Mouse (Mus musculus): ENCODE measurements around the gene Ppp1r14c. TPM values are rescaled to one million over a fixed set of nuclear protein-coding genes. Genes with fewer than 3 reads are reported as not detected.

Ppp1r14c gene
- 1.3 and 1.5 TPM in 2 replicates for polyA plus RNA-seq (2016; fragmentation: Nextera tagmentation; extraction: Ambion mirVana)

DNA sequence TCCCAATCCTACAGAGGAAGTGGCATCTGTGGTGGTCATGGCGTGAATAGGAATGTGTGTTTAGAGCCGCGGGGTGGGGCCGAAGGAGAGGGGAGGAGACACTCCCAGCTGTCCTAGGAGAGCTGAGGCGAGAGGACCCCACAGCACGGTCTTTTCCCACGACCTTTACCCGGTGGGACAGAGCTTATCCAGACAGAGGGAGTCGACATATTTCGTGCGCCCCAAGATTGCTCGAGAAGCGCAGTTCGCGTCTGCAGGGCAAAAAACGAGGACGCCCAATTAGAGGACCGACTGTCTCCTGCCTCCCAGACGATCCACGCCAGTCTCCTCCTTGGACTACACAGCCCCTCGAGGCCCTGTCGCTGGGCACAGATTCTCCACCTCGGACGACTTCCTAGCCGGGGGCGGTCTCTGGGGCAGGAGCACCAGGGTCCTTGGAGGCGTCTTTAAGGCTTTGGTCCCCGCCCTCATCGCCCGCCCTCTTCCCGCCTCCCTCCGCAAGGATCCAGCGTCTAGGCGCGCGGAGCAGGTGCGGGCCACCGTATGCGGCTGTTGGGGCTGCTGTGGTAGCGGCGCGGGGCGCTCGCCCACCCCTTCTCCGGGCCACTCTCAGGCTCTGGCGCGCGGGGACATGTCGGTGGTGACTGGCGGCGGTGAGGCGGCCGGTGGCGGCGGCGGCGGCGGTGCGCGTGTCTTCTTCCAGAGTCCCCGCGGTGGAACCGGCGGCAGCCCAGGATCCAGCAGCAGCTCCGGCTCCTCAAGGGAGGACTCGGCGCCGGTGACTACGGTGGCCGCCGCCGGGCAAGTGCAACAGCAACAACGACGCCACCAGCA, at the start of gene Ppp1r14c:
Gene Ppp1r14c (plus strand): TSS at position 22 of the 834 bp plus-strand sequence.
- DNase-seq (ENCODE audit: extremely low spot score, low spot score): peak; percentile 58
- Histone ChIP-seq H3K27me3 (ENCODE audit: poor library complexity, severe bottlenecking) (peaks cover 47% of the 10 kb centered on the region), H3K36me3 (replicated peaks) (no peaks in the 10 kb centered on the region), H3K4me3 (peak within 1 kb of the TSS; percentile 69), H3K4me1 (peaks cover 20% of the 10 kb centered on the region), H3K9me3 (0 out of 2 replicates have a peak, but pooled peaks cover 3% of the 10 kb centered on the region), H3K27ac (peak within 1 kb of the TSS; percentile 73)
- 0% methylated on average over 72 of the region's 74 CpGs for WGBS

DNA sequence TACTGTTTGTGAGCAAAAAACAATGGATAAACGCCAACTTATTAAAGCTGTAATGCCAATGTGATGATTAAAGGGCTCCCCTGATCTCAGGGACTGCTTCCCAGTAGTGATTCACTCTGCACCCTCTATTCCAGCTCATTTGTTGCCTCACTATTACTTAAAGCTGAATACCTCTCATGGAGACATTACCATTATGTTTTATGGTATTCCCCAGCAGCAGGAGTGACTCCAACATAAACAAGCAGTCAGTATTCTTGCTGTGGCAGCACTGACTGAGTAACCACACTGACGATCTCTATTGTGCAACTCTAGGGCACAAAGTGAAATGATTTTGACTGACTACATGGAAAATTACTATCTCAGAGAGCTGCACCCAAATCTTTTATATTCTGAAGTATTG, 44.5 kb upstream of the Ppp1r14c start:
- no peak for DNase-seq (ENCODE audit: extremely low spot score, low spot score)

DNA sequence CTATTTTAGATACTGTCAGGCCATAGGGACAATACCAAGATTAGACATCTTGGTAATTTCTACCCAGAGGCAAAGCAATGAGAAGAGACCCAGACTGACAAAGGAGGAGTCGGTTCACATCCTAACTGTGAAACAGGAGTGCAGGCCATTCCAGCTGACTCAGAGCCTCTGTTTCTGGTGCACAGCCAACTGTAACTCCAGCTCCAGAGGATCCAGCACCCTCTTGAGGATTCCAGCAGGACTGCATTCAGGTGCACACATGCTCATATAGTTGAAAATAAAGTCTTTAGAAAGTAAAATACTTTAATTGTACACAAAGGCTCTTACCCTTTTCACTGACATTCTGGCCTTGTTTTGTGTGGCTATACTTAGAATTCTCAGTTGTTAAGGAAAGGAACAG, 40.4 kb upstream of the Ppp1r14c start:
- no peak overlapping the region for H3K4me3 ChIP-seq
- H3K27me3 ChIP-seq (ENCODE audit: poor library complexity, severe bottlenecking): no peaks in the 10 kb centered on the region
- 89% methylated on average over 1 of the region's 1 CpGs for WGBS
- no peaks in the 10 kb centered on the region for H3K36me3 ChIP-seq (replicated peaks)
- peaks cover 14% of the 10 kb centered on the region; the same call in 1 of the 2 replicates for H3K9me3 ChIP-seq
- H3K4me1 ChIP-seq: no peaks in the 10 kb centered on the region
- H3K27ac ChIP-seq: no peak overlapping the region
- DNase-seq (ENCODE audit: extremely low spot score, low spot score): no peak

More for the DNA sequence above, 44.5 kb upstream of the Ppp1r14c start:
- 82% methylated on average over 2 of the region's 2 CpGs for WGBS
- Histone ChIP-seq H3K27me3 (ENCODE audit: poor library complexity, severe bottlenecking) (no peaks in the 10 kb centered on the region), H3K9me3 (peaks cover 14% of the 10 kb centered on the region; the same call in 1 of the 2 replicates), H3K36me3 (replicated peaks) (no peaks in the 10 kb centered on the region), H3K27ac (no peak overlapping the region), H3K4me3 (no peak overlapping the region), H3K4me1 (no peaks in the 10 kb centered on the region)

DNA sequence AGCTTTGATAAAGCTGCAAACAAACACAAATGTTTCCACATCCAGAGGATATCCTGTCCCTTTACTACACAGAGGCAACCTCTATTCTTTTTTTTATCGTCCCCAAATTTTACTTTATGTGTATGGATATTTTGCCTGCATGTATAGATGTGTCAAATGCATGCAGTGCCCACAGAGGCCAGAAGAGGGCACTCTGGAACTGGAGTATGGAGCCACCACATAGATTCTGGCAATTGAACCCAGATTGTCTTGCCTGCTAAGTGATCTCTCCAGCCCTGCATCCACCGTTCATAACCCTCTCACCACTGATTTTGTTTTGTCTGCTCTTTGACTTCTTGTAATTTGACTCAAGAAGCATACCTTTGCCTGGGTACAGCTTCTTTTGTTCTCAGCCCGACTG, 33.0 kb upstream of the Ppp1r14c start:
- H3K4me3 ChIP-seq: no peak overlapping the region
- no peaks in the 10 kb centered on the region for H3K27me3 ChIP-seq (ENCODE audit: poor library complexity, severe bottlenecking)
- WGBS: 27% methylated on average over 3 of the region's 3 CpGs
- no peaks in the 10 kb centered on the region for H3K4me1 ChIP-seq
- no peaks in the 10 kb centered on the region for H3K9me3 ChIP-seq
- H3K36me3 ChIP-seq (replicated peaks): no peaks in the 10 kb centered on the region
- H3K27ac ChIP-seq: no peak overlapping the region
- peak; percentile 60 for DNase-seq (ENCODE audit: extremely low spot score, low spot score)

DNA sequence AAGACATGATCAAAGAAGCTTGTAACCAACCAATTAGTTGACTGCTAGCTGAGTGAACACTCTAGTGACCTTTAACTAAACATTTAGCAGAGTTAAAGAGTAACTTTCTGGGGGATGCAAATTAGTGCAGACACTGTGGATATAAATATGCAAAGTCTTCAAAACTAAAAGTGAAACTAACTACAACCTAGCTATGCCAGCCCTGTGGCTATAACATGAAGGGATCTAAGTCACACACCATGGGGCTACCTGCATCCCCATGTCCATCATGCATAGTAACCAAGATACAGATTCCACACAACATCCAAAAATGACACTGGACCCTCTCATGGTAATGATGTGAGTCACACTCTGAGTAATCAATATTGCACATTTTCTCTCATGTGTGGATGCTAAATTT, 31.3 kb upstream of the Ppp1r14c start:
- Histone ChIP-seq H3K9me3 (no peaks in the 10 kb centered on the region), H3K27ac (no peak overlapping the region), H3K27me3 (ENCODE audit: poor library complexity, severe bottlenecking) (no peaks in the 10 kb centered on the region), H3K4me3 (no peak overlapping the region), H3K4me1 (no peaks in the 10 kb centered on the region), H3K36me3 (replicated peaks) (no peaks in the 10 kb centered on the region)
- DNase-seq (ENCODE audit: extremely low spot score, low spot score): no peak

DNA sequence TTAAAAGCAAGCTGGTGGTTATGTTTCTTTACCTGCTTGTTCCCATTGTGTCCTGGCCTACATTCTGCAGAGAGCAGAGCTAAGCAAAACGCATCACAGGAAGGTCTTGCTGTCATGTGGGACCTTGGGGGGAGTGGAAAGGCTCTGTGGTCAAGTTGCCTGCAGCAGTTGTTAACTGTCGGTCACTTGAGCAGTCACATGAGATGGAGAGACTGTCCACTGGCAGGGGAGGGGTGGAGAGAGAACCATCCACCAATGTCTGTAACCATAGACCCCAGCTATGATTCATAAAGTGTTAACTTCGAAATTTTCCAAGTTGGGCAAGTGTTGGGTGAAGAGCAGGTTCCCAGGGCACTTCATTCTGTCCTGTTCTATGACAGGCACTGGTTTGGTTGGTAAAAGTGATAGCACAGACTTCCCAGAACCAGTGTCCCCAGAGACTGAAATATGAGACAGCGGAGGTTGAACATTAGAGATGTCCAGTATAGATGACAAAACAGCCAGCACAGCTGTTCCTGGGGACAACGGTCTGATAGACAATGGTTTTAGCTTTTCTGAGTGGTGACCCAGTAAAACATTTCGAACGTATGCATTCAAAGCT, 29.0 kb upstream of the Ppp1r14c start:
- no peaks in the 10 kb centered on the region for H3K4me1 ChIP-seq
- no peak for DNase-seq (ENCODE audit: extremely low spot score, low spot score)
- no peaks in the 10 kb centered on the region for H3K9me3 ChIP-seq
- H3K4me3 ChIP-seq: no peak overlapping the region
- WGBS: 78% methylated on average over 7 of the region's 7 CpGs
- H3K27me3 ChIP-seq (ENCODE audit: poor library complexity, severe bottlenecking): no peaks in the 10 kb centered on the region
- no peak overlapping the region for H3K27ac ChIP-seq
- no peaks in the 10 kb centered on the region for H3K36me3 ChIP-seq (replicated peaks)

DNA sequence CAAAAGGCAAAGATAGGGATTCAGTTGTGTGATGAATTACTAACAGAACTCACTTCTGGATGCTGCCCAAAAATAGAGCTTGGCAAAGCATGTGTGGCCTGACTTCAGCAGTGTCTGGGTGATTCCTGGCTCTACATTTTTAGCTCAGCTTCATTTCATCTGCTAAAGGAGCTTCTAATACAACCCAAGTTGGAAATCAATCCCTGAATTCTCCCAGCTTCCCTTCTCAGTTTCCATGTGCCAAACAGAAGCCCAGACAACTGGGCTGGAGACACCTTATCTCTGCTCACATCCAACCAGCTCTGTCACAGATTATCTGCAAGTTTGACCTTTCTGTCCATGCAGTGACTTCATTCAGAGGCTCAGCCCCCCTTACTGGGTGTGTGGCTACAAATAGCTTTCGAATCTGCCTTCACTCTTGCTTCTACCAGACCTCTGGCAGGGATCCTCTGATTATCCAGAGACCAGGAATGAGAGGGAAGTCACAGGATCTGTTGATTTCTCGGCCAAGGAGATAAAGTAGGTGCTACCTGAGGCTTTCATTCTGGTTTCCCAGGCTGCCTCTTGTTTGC, 28.4 kb upstream of the Ppp1r14c start:
- no peaks in the 10 kb centered on the region for H3K9me3 ChIP-seq
- 68% methylated on average over 2 of the region's 2 CpGs for WGBS
- no peak overlapping the region for H3K4me3 ChIP-seq
- no peaks in the 10 kb centered on the region for H3K27me3 ChIP-seq (ENCODE audit: poor library complexity, severe bottlenecking)
- DNase-seq (ENCODE audit: extremely low spot score, low spot score): no peak
- H3K4me1 ChIP-seq: no peaks in the 10 kb centered on the region
- H3K36me3 ChIP-seq (replicated peaks): no peaks in the 10 kb centered on the region
- no peak overlapping the region for H3K27ac ChIP-seq

DNA sequence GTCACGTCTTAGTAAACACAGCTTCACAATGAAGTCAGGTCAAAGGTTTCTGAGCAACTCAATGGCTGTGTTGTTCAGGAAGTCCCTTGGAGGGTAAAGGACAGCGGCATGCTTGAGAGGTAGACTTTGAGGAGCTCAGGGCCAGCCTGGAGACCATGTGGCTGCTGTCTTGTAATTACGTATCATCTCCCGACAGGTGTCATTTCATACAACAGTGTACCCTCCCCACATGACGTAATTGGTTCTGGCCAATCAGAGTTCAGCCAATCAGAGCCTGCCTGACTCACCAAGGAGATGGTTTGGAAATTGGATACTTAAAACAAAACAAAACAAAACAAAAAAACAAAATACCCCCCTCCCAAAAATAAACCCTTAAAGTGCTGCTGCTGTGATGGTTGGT, 20.2 kb upstream of the Ppp1r14c start:
- no peak for DNase-seq (ENCODE audit: extremely low spot score, low spot score)
- Histone ChIP-seq H3K4me1 (no peaks in the 10 kb centered on the region), H3K27ac (no peak overlapping the region), H3K9me3 (no peaks in the 10 kb centered on the region), H3K27me3 (ENCODE audit: poor library complexity, severe bottlenecking) (no peaks in the 10 kb centered on the region), H3K4me3 (no peak overlapping the region), H3K36me3 (replicated peaks) (no peaks in the 10 kb centered on the region)
- 59% methylated on average over 5 of the region's 5 CpGs for WGBS

DNA sequence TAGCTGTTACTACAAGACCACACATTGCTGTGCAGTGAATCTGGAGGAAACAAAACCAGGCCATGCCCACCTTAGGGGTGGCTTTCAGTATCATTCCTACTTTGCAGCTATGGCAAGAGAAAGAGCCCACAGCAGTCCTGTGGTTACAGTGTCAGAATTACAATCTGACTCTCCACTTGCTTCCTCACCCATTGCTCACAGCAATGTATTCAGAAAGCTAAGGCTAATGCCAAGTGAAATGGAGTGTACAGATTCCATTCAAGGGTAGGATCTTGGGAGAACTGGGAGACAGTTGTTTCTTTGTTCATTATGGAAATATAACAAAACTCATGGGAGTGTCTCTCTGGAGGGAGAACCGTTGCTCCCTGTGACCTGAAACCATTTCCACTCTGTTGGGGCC, 6.3 kb upstream of the Ppp1r14c start:
- H3K4me3 ChIP-seq: no peak overlapping the region
- WGBS: 62% methylated on average over 1 of the region's 1 CpGs

DNA sequence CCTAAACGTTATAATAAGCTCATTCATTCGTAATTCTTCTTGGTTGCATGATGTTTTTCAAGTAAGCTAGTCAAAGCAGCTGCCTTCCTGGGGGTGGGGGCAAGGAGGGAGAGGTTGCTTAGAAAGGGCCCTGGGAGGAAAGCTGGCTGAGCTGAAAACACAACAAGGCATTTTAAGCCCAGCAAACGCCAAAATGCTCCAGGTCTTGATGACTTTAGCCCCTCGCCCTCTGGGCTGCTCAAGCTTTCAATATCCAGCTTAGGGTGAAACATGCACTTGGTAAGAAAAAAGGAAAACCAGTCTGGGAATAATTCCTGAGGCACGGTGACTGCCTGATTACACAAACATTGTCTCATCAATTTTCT, 204 bp upstream of the Ppp1r14c start:
- Histone ChIP-seq H3K4me1 (peaks cover 20% of the 10 kb centered on the region), H3K27ac (no peak overlapping the region), H3K9me3 (0 out of 2 replicates have a peak, but pooled peaks cover 3% of the 10 kb centered on the region), H3K4me3 (peak overlapping the region; percentile 69), H3K36me3 (replicated peaks) (no peaks in the 10 kb centered on the region), H3K27me3 (ENCODE audit: poor library complexity, severe bottlenecking) (peaks cover 47% of the 10 kb centered on the region)
- no peak for DNase-seq (ENCODE audit: extremely low spot score, low spot score)
- 32% methylated on average over 5 of the region's 5 CpGs for WGBS

More for the DNA sequence above, 6.3 kb upstream of the Ppp1r14c start:
- Histone ChIP-seq H3K27ac (no peak overlapping the region), H3K9me3 (no peaks in the 10 kb centered on the region), H3K4me1 (no peaks in the 10 kb centered on the region), H3K36me3 (replicated peaks) (no peaks in the 10 kb centered on the region), H3K27me3 (ENCODE audit: poor library complexity, severe bottlenecking) (peaks cover 3% of the 10 kb centered on the region)
- no peak for DNase-seq (ENCODE audit: extremely low spot score, low spot score)

DNA sequence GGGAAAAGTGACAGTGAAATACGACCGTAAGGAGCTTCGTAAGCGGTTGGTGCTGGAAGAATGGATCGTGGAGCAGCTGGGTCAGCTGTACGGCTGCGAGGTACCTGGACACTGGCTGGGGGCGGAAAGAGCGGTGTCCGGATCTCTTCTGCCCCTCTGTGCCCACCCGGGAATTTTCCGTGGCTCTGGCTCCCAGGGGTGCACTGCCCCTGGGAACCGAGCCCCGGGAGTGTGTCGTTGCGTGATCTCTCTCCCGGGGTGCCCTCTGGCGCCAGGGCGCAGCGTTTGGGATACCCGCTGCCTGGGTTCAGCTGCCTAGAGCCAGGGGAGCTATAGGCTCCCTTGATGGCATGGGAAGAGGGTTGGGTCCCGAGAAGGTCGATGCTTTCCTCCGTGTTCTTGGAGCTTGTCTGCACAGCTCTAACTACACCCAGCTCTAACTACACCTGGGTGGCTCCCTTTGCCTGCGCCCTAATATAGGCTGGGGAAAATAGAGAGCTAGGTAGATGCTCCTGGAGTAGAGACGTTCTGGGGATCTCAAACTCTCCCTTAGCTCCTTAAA, 1.1 kb downstream of the Ppp1r14c start:
- Histone ChIP-seq H3K27me3 (ENCODE audit: poor library complexity, severe bottlenecking) (peaks cover 47% of the 10 kb centered on the region), H3K27ac (peak overlapping the region; percentile 73), H3K4me3 (peak overlapping the region; percentile 69), H3K36me3 (replicated peaks) (no peaks in the 10 kb centered on the region), H3K9me3 (0 out of 2 replicates have a peak, but pooled peaks cover 3% of the 10 kb centered on the region), H3K4me1 (peaks cover 20% of the 10 kb centered on the region)
- peak; percentile 34 for DNase-seq (ENCODE audit: extremely low spot score, low spot score)
- under 1% methylated on average over 26 of the region's 26 CpGs for WGBS

DNA sequence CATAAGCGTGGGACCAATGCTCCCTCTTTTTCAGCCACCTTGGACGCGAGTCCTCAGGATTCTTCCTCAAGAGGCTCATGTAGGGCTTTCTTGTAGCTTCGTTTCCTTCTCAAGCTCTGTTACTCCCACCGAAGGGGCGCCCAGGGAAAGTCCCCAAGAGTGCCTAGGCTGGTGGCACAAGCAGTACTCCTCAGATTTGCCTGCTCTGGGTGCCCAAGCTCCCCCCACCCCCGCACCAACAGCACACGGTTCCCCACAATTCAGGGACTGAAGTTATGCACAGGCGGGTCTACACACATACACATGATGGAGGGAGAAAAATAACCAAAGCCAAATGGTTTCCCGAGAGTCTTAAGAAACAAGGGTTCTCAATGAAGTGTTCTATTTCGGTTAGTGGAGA, 1.6 kb downstream of the Ppp1r14c start:
- peak overlapping the region; percentile 69 for H3K4me3 ChIP-seq
- H3K9me3 ChIP-seq: 0 out of 2 replicates have a peak, but pooled peaks cover 3% of the 10 kb centered on the region
- peak; percentile 16 for DNase-seq (ENCODE audit: extremely low spot score, low spot score)
- peaks cover 47% of the 10 kb centered on the region for H3K27me3 ChIP-seq (ENCODE audit: poor library complexity, severe bottlenecking)
- peaks cover 20% of the 10 kb centered on the region for H3K4me1 ChIP-seq
- WGBS: 32% methylated on average over 11 of the region's 11 CpGs
- H3K36me3 ChIP-seq (replicated peaks): no peaks in the 10 kb centered on the region
- H3K27ac ChIP-seq: no peak overlapping the region

DNA sequence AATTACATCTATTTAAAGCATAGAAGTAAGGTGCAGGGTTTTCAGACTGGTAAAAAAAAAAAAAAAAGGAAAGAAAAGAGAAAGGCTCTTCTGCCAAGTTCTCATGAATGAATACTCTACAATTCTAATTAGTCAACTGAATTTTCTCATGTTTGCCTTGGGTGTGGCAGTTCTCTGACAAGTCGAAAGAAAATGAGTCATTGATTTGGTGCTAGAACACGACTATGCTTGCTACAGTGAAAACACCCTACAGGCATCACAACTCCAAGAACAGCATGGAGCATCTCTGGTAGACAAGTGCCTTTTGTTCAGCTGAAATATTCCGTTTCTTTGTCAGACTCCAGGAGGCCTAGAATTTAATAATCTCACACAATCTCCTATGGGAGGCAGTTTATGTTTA, 17.3 kb downstream of the Ppp1r14c start:
- no peak overlapping the region for H3K4me3 ChIP-seq
- DNase-seq (ENCODE audit: extremely low spot score, low spot score): no peak
- H3K9me3 ChIP-seq: no peaks in the 10 kb centered on the region
- no peak overlapping the region for H3K27ac ChIP-seq
- no peaks in the 10 kb centered on the region for H3K27me3 ChIP-seq (ENCODE audit: poor library complexity, severe bottlenecking)
- WGBS: 69% methylated on average over 3 of the region's 3 CpGs
- H3K36me3 ChIP-seq (replicated peaks): no peaks in the 10 kb centered on the region
- no peaks in the 10 kb centered on the region for H3K4me1 ChIP-seq

Measured in forebrain, embryonic 10.5 days (tissue).